Mouse (Mus musculus) embryonic facial prominence, embryonic 14.5 days (tissue): ENCODE measurements at regions not wholly inside any gene's neighbourhood (a gene's known extent, or its start where the extent isn't known, plus 50 kb on each side); places are given as distances from the start of the nearest gene placed in this dataset.
A peak's percentile ranks its signal among the peaks of the same experiment; 100 is the strongest.

ENCODE experiments used
- ATAC-seq: fragments of 200-750 bp; cut with Nextera tagmentation; 2 replicates; pipeline ENCODE4 v1.8.0; 2017; ENCODE audit warnings: low read depth, moderate number of reproducible peaks, moderate TSS enrichment
- DNase-seq: peaks from one replicate; pipeline ENCODE4 v3.0.0-alpha.2; 2015; ENCODE audit warnings: low spot score
- H3K27ac ChIP-seq: fragments of 300-500 bp; sonication (generic); replicated peaks from 2 replicates; pipeline ENCODE4 v1.5.1; 2014; ENCODE audit warnings: low read depth, mild to moderate bottlenecking, low read length, moderate library complexity
- H3K27me3 ChIP-seq: fragments of 300-500 bp; sonication (generic); replicated peaks from 2 replicates; pipeline ENCODE4 v1.6.1; 2014; ENCODE audit warnings: low read length; ENCODE audit not compliant: control insufficient read depth, insufficient read depth
- H3K36me3 ChIP-seq: fragments of 300-500 bp; sonication (generic); 2 replicates; pipeline ENCODE4 v1.6.1; 2014; ENCODE audit warnings: low read length, mixed read lengths; ENCODE audit not compliant: control insufficient read depth, insufficient read depth
- H3K4me1 ChIP-seq: fragments of 300-500 bp; sonication (generic); 2 replicates; pipeline ENCODE4 v1.6.1; 2014; ENCODE audit warnings: antibody characterized with exemption, low read length; ENCODE audit not compliant: control insufficient read depth, insufficient read depth
- H3K4me2 ChIP-seq: fragments of 300-500 bp; sonication (generic); 2 replicates; pipeline ENCODE4 v1.6.1; 2014; ENCODE audit warnings: low read depth, mild to moderate bottlenecking, low read length, moderate library complexity, mixed read lengths
- H3K4me3 ChIP-seq: fragments of 300-500 bp; sonication (generic); 2 replicates; pipeline ENCODE4 v1.5.1; 2014; ENCODE audit warnings: low read depth, mild to moderate bottlenecking, low read length
- H3K9ac ChIP-seq: fragments of 300-500 bp; sonication (generic); 2 replicates; pipeline ENCODE4 v1.6.1; 2014; ENCODE audit warnings: low read depth, mild to moderate bottlenecking, low read length, moderate library complexity, mixed read lengths
- H3K9me3 ChIP-seq: fragments of 300-500 bp; sonication (generic); 2 replicates; pipeline ENCODE4 v1.6.1; 2016; ENCODE audit warnings: low read length; ENCODE audit not compliant: control insufficient read depth
- WGBS: fragments of 180-500 bp; shearing (Covaris S2); extraction: QIAGEN DNeasy Blood & Tissue Kit; methylation state at CpG from one replicate; pipeline ENCODE4 v1.1.7; 2014; 5-methylcytosine and 5-hydroxymethylcytosine counted together

DNA sequence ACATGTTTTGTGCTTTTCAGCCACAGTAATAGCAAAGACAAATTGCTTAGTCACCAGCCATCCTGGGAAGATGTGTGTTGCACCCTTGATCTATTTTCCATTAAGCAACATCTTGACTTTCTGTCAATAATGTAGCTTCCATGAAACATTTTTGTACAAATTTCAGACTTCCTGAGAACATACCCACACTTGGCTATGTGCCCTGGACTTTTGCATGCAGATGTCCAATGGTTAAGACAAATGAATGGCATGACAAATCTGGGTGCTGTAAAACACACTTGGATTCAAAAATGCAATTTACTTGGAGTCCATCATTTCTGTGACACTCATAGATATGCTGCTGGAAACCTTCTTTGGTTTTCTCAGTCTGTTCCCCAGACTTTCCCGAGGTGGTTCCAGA, 549.9 kb downstream of the Tm4sf1 start:
- H3K4me2 ChIP-seq: no peak overlapping the region
- 71% methylated on average over 1 of the region's 1 CpGs for WGBS
- peak; percentile 20 for DNase-seq
- H3K4me1 ChIP-seq: no peaks in the 10 kb centered on the region; the same call in 1 of the 2 replicates
- H3K9ac ChIP-seq: no peak overlapping the region
- no peak overlapping the region for H3K4me3 ChIP-seq
- H3K27me3 ChIP-seq: no peaks in the 10 kb centered on the region
- no peaks in the 10 kb centered on the region for H3K9me3 ChIP-seq
- no peaks in the 10 kb centered on the region for H3K36me3 ChIP-seq
- no peak overlapping the region for H3K27ac ChIP-seq
- ATAC-seq: no peak

GRCm38 (mm10) chr3:56740902-56741301, 557.4 kb upstream of the Nbea start:
- H3K27ac ChIP-seq: no peak overlapping the region
- no peaks in the 10 kb centered on the region for H3K27me3 ChIP-seq
- no peaks in the 10 kb centered on the region for H3K36me3 ChIP-seq
- DNase-seq (no peak), ATAC-seq (no peak)
- H3K9me3 ChIP-seq: 0 out of 2 replicates have a peak, but pooled peaks cover 2% of the 10 kb centered on the region
- no peak overlapping the region for H3K4me2 ChIP-seq
- H3K4me1 ChIP-seq: no peaks in the 10 kb centered on the region
- H3K4me3 ChIP-seq: no peak overlapping the region
- H3K9ac ChIP-seq: no peak overlapping the region

DNA sequence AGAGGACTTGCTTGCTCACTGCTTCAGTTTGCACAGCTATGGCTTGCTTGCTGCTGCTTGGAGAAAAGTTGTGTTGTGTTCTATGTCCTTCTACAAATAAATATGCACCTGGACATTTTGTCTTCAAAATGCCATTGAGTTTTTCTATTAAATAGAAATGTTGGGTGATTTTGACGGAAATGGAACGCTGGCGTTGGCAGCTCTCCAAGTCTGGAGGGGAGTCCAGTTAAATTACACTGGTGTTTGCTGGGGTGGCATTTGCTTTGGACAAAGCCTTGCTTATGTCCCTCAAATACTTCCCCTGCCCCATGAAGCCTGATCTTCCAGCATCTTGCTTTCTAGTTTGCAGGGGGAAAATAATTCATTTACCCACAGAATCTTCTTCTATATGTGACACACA, 556.0 kb upstream of the Nbea start:
- no peak overlapping the region for H3K4me3 ChIP-seq
- H3K4me2 ChIP-seq: no peak overlapping the region
- 63% methylated on average over 3 of the region's 3 CpGs for WGBS
- no peaks in the 10 kb centered on the region for H3K36me3 ChIP-seq
- ATAC-seq (no peak), DNase-seq (no peak)
- H3K9ac ChIP-seq: no peak overlapping the region
- no peaks in the 10 kb centered on the region for H3K4me1 ChIP-seq
- H3K9me3 ChIP-seq: no peaks in the 10 kb centered on the region
- no peak overlapping the region for H3K27ac ChIP-seq
- no peaks in the 10 kb centered on the region for H3K27me3 ChIP-seq

GRCm38 (mm10) chr3:56730849-56731248, 547.3 kb upstream of the Nbea start:
- H3K27me3 ChIP-seq: no peaks in the 10 kb centered on the region
- no peaks in the 10 kb centered on the region for H3K36me3 ChIP-seq
- H3K9ac ChIP-seq: no peak overlapping the region
- H3K4me1 ChIP-seq: no peaks in the 10 kb centered on the region
- WGBS: 54% methylated on average over 3 of the region's 3 CpGs
- no peaks in the 10 kb centered on the region for H3K9me3 ChIP-seq
- DNase-seq: no peak
- no peak overlapping the region for H3K4me2 ChIP-seq
- no peak for ATAC-seq
- no peak overlapping the region for H3K4me3 ChIP-seq
- no peak overlapping the region for H3K27ac ChIP-seq

GRCm38 (mm10) chr3:56724991-56725390, 541.5 kb upstream of the Nbea start:
- H3K27me3 ChIP-seq: no peaks in the 10 kb centered on the region
- H3K27ac ChIP-seq: no peak overlapping the region
- H3K4me1 ChIP-seq: no peaks in the 10 kb centered on the region
- no peak overlapping the region for H3K9ac ChIP-seq
- no peak for DNase-seq
- ATAC-seq: no peak
- no peaks in the 10 kb centered on the region for H3K9me3 ChIP-seq
- no peak overlapping the region for H3K4me2 ChIP-seq
- no peak overlapping the region for H3K4me3 ChIP-seq
- no peaks in the 10 kb centered on the region for H3K36me3 ChIP-seq

DNA sequence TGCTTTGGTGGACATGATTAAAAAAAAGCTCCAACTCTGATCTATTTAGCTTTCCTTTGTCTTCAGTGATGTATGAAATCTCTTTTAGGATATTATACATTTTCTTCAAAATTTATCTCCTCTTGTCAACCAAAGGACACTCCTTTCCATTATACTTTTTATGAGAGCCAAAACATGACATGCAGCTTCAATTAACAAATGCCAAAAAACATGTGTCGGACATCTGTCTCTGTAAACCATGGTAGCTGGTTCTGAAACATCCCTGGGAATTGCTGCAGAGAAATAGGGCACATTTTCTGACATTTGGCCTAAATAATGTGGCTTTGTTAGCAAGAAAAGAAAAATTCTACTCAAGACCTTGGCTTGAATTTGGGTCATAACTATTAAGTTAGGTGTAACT, 524.8 kb upstream of the Nbea start:
- DNase-seq (no peak), ATAC-seq (no peak)
- no peak overlapping the region for H3K4me3 ChIP-seq
- no peak overlapping the region for H3K9ac ChIP-seq
- H3K27me3 ChIP-seq: no peaks in the 10 kb centered on the region
- no peak overlapping the region for H3K27ac ChIP-seq
- H3K9me3 ChIP-seq: no peaks in the 10 kb centered on the region
- H3K36me3 ChIP-seq: no peaks in the 10 kb centered on the region
- H3K4me2 ChIP-seq: no peak overlapping the region
- WGBS: 33% methylated on average over 1 of the region's 1 CpGs
- 0 out of 2 replicates have a peak, but pooled peaks cover 16% of the 10 kb centered on the region for H3K4me1 ChIP-seq

GRCm38 (mm10) chr3:56707312-56707711, 523.8 kb upstream of the Nbea start:
- Histone ChIP-seq H3K9me3 (no peaks in the 10 kb centered on the region), H3K4me3 (no peak overlapping the region), H3K36me3 (no peaks in the 10 kb centered on the region), H3K9ac (no peak overlapping the region), H3K4me2 (no peak overlapping the region), H3K4me1 (0 out of 2 replicates have a peak, but pooled peaks cover 16% of the 10 kb centered on the region), H3K27ac (no peak overlapping the region), H3K27me3 (no peaks in the 10 kb centered on the region)
- WGBS: 81% methylated on average over 3 of the region's 3 CpGs
- ATAC-seq (no peak), DNase-seq (no peak)

DNA sequence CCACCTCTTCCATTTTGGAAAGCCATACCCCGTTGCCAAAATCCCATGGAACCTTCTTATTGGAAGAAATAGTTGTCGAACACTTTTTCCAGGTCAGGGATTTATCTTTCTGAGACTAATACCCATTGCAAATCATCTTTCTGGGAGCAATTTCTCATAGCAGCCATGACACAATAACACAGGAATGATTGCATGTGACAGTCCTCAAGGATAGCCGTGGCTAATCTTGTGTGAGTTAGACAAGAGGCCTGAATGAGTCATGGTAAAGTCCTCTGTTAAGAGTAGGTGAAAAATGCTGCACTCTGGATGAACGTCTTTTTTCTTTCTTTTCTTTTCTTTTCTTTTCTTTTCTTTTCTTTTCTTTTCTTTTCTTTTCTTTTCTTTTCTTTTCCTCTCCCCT, 522.5 kb upstream of the Nbea start:
- WGBS: 63% methylated on average over 4 of the region's 4 CpGs

GRCm38 (mm10) chr3:56698941-56699340, 515.4 kb upstream of the Nbea start:
- no peak overlapping the region for H3K4me2 ChIP-seq
- no peak overlapping the region for H3K9ac ChIP-seq
- peaks cover 10% of the 10 kb centered on the region; the same call in 1 of the 2 replicates for H3K4me1 ChIP-seq
- no peak; the same call in 1 of the 2 replicates for ATAC-seq
- 0 out of 2 replicates have a peak overlapping the region, but pooled peaks have one; percentile 24 for H3K27ac ChIP-seq
- H3K36me3 ChIP-seq: no peaks in the 10 kb centered on the region
- no peak for DNase-seq
- H3K4me3 ChIP-seq: no peak overlapping the region
- no peaks in the 10 kb centered on the region for H3K9me3 ChIP-seq
- H3K27me3 ChIP-seq: no peaks in the 10 kb centered on the region

More for the DNA sequence above, 522.5 kb upstream of the Nbea start:
- Histone ChIP-seq H3K4me2 (no peak overlapping the region), H3K4me3 (no peak overlapping the region), H3K27ac (no peak overlapping the region), H3K9ac (no peak overlapping the region), H3K9me3 (no peaks in the 10 kb centered on the region), H3K4me1 (0 out of 2 replicates have a peak, but pooled peaks cover 16% of the 10 kb centered on the region), H3K36me3 (no peaks in the 10 kb centered on the region), H3K27me3 (no peaks in the 10 kb centered on the region)
- DNase-seq (no peak), ATAC-seq (no peak)
